Mouse (Mus musculus) small intestine, adult 10 weeks (tissue): ENCODE results near the gene Olfr372. TPM values are rescaled to one million over a fixed set of nuclear protein-coding genes. Genes with fewer than 3 reads are reported as not detected.

Source experiments
- polyA plus RNA-seq: library from polyadenylated mRNA; stranded (reverse); fragments of 350-450 nt; fragmentation: Illumina TruSeq; extraction: RNeasy Lipid Tissue Mini Kit (QIAGEN cat#74804); gene quantifications from one replicate; pipeline ENCODE4 v1.2.3, GENCODE M21; 2014; ENCODE audit warnings: low replicate concordance

Gene Olfr372
- polyA plus RNA-seq, result not detected

GRCm38 (mm10) chr8:72040918-72041317 is at the start of gene Olfr372:
Gene Olfr372 (plus strand): TSS chr8:72041218.

GRCm38 (mm10) chr8:72009473-72009872 is 31.5 kb upstream of the Olfr372 start, which contains the start of gene Cyp4f18:
Gene Cyp4f18 (minus strand): TSS chr8:72009626.

DNA sequence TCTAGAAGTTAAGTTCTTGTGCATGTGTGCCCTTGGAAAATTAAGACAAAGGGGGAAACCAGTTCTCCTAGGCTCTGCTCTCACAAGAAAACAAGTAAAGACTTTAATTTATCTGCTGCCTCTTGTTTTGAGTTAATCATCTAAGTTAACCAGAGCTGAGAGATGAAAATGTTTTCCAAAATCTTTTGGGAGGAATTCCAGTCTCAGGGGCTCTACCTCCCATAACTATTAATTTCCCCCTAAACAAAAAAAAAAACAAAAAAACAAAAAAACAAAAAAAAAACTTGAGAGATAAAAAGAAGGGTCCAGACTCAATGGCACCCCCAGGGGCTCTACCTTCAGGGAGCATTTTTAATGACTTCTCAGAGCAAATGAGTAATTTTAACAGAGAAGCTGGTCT is 41.9 kb downstream of the Olfr372 start, which contains the start of gene Olfr373:
Olfr373 (plus strand) TSS at position 301 of the 400 bp plus-strand sequence.

GRCm38 (mm10) chr8:72106740-72107139 is 65.7 kb downstream of the Olfr372 start, which contains the start of gene Olfr374:
Gene Olfr374 (plus strand): TSS chr8:72107040.

Other genes with a start within 250 kb of the Olfr372 start
- 13.0 TPM for gene Zfp709, start 159.2 kb upstream of the Olfr372 start, polyA plus RNA-seq
- 6.1 TPM for gene Zfp882, start 132.6 kb upstream of the Olfr372 start, polyA plus RNA-seq
- 188 TPM for gene Zfp617, start 132.6 kb upstream of the Olfr372 start, polyA plus RNA-seq
- gene Zfp961, start 90.2 kb upstream of the Olfr372 start, polyA plus RNA-seq, result 83.6 TPM
- not detected for gene Cyp4f18, start 31.6 kb upstream of the Olfr372 start, polyA plus RNA-seq
- gene Olfr373, start 42.0 kb downstream of the Olfr372 start, polyA plus RNA-seq, result not detected
- not detected for gene Olfr374, start 65.8 kb downstream of the Olfr372 start, polyA plus RNA-seq
- 220 TPM for gene Tpm4, start 93.8 kb downstream of the Olfr372 start, polyA plus RNA-seq
- 96.5 TPM for gene Rab8a, start 120.0 kb downstream of the Olfr372 start, polyA plus RNA-seq
- gene Hsh2d, start 148.4 kb downstream of the Olfr372 start, polyA plus RNA-seq, result 1.3 TPM
- 0.19 TPM for gene Cib3, start 171.6 kb downstream of the Olfr372 start, polyA plus RNA-seq
- gene Gm11034, start 172.4 kb downstream of the Olfr372 start, polyA plus RNA-seq, result not detected
- 52.0 TPM for gene Fam32a, start 178.5 kb downstream of the Olfr372 start, polyA plus RNA-seq
- 7.0 TPM for gene Ap1m1, start 198.8 kb downstream of the Olfr372 start, polyA plus RNA-seq